In genomic region chr1:136017907-136018313, GRCm38 (mm10) we compare ENCODE assay signal across 8 mouse cellular contexts. TPM values are rescaled to one million over a fixed set of nuclear protein-coding genes. Genes with fewer than 3 reads are reported as not detected.
DNase-seq lines count a peak whose midpoint lies in the region; ATAC-seq and TF ChIP-seq lines count a peak whose summit lies in the region.

No protein-coding gene starts in this region.

- H3K9me3 ChIP-seq in hindbrain, embryonic 10.5 days: no peaks in the 10 kb centered on the region
- no peaks in the 10 kb centered on the region for H3K9me3 ChIP-seq in lung, postnatal 0 days (ENCODE audit: low read length)

- peak overlapping the region; percentile 51 for H3K9ac ChIP-seq in lung, postnatal 0 days (replicated peaks; ENCODE audit: low read depth)

- no peak for TF ChIP-seq EP300 in lung, postnatal 0 days (IDR thresholded peaks at IDR 0.05)

- peak; percentile 93 for DNase-seq in MN1 (ENCODE audit: low spot score)
- peak; percentile 96 for DNase-seq in cerebellum, adult 9-10 months
- peak; percentile 95 for DNase-seq in hindbrain, embryonic 10.5 days (ENCODE audit: low spot score)
- DNase-seq in layer of hippocampus, adult 9-11 months: peak; percentile 95
- DNase-seq in lung, postnatal 0 days (ENCODE audit: low spot score): peak; percentile 98
- peak; percentile 87 for DNase-seq in ovary, postnatal 14 days (ENCODE audit: low spot score)
- DNase-seq in thymus, postnatal 14 days: peak; percentile 91

- WGBS in hindbrain, embryonic 10.5 days: under 1% methylated on average over 22 of the region's 22 CpGs
- under 1% methylated on average over 22 of the region's 22 CpGs for WGBS in lung, postnatal 0 days

- no peak for TF ChIP-seq CTCF in lung, postnatal 0 days (IDR thresholded peaks at IDR 0.05)

- ATAC-seq in frontal cortex, adult (ENCODE audit: low TSS enrichment): peak; percentile 100
- peak; percentile 99 for ATAC-seq in lung, postnatal 0 days

- peak overlapping the region; percentile 96 for H3K4me3 ChIP-seq in hindbrain, embryonic 10.5 days
- peak overlapping the region; percentile 76 for H3K4me3 ChIP-seq in lung, postnatal 0 days (ENCODE audit: low read depth, low read length)

- H3K27ac ChIP-seq in hindbrain, embryonic 10.5 days: peak overlapping the region; percentile 98
- peak overlapping the region; percentile 38 for H3K27ac ChIP-seq in lung, postnatal 0 days (ENCODE audit: low read length)

- no peaks in the 10 kb centered on the region for H3K27me3 ChIP-seq in hindbrain, embryonic 10.5 days (ENCODE audit: insufficient read depth, poor library complexity, severe bottlenecking)
- H3K27me3 ChIP-seq in lung, postnatal 0 days (replicated peaks; ENCODE audit: insufficient read depth, low read length): no peaks in the 10 kb centered on the region

- peaks cover 31% of the 10 kb centered on the region for H3K36me3 ChIP-seq in hindbrain, embryonic 10.5 days
- H3K36me3 ChIP-seq in lung, postnatal 0 days (ENCODE audit: insufficient read depth, low read length): no peaks in the 10 kb centered on the region

- H3K4me2 ChIP-seq in lung, postnatal 0 days (replicated peaks; ENCODE audit: low read depth, low read length): peak overlapping the region; percentile 94

- H3K4me1 ChIP-seq in hindbrain, embryonic 10.5 days (replicated peaks): peaks cover 24% of the 10 kb centered on the region
- H3K4me1 ChIP-seq in lung, postnatal 0 days (ENCODE audit: insufficient read depth, low read depth, low read length): no peaks in the 10 kb centered on the region; the same call in 1 of the 2 replicates

RNA-seq across cellular contexts. Expression of gene Tmem9, which starts 10.0 kb away (rescaled TPM):
- polyA plus RNA-seq in hindbrain, embryonic 10.5 days (2016; fragmentation: Nextera tagmentation; extraction: Ambion mirVana): 148 and 161 TPM in 2 replicates
- polyA plus RNA-seq in lung, postnatal 0 days (2015; fragmentation: Nextera tagmentation; extraction: Ambion mirVana): 99.1 and 106 TPM in 2 replicates

RNA-seq across cellular contexts. Expression of gene Igfn1, which starts 11.8 kb away (rescaled TPM):
- polyA plus RNA-seq in hindbrain, embryonic 10.5 days (2016; fragmentation: Nextera tagmentation; extraction: Ambion mirVana): 0.09 TPM in 1 of 2 replicates, not detected in the other
- not detected in 2 replicates for polyA plus RNA-seq in lung, postnatal 0 days (2015; fragmentation: Nextera tagmentation; extraction: Ambion mirVana)

RNA-seq across cellular contexts. Expression of gene Ascl5, which starts 32.7 kb away (rescaled TPM):
- polyA plus RNA-seq in hindbrain, embryonic 10.5 days (2016; fragmentation: Nextera tagmentation; extraction: Ambion mirVana): not detected in 2 replicates
- not detected in 2 replicates for polyA plus RNA-seq in lung, postnatal 0 days (2015; fragmentation: Nextera tagmentation; extraction: Ambion mirVana)

RNA-seq across cellular contexts. Expression of gene Cacna1s, which starts 34.6 kb away (rescaled TPM):
- 0.07 and 0.47 TPM in 2 replicates for polyA plus RNA-seq in hindbrain, embryonic 10.5 days (2016; fragmentation: Nextera tagmentation; extraction: Ambion mirVana)
- 0.82 and 1.6 TPM in 2 replicates for polyA plus RNA-seq in lung, postnatal 0 days (2015; fragmentation: Nextera tagmentation; extraction: Ambion mirVana)

Comparison
In these comparisons a context has a peak if more than half of its experiments do, and no peak if none do; other contexts are left out.
1. Peak in every context shown above with its lines: DNase-seq, ATAC-seq, H3K4me3 ChIP-seq and H3K27ac ChIP-seq.